Mouse (Mus musculus) thymus, adult 2 months (tissue): ENCODE measurements around the gene Alkbh6.

Source experiments
- CTCF ChIP-seq: fragments of 200-500 bp; IDR thresholded peaks from 2 replicates; pipeline ENCODE4 v1.5.1; 2012; ENCODE audit warnings: mild to moderate bottlenecking, control low read depth, low read length, moderate library complexity, borderline replicate concordance; ENCODE audit not compliant: control insufficient read depth, poor library complexity, insufficient read depth; ENCODE audit errors: extremely low read depth
- POLR2A ChIP-seq: fragments of 200-500 bp; IDR thresholded peaks from 2 replicates; pipeline ENCODE4 v1.6.1; 2012; ENCODE audit warnings: mild to moderate bottlenecking, low read length, control low read depth, moderate library complexity; ENCODE audit not compliant: control insufficient read depth, poor library complexity, insufficient read depth; ENCODE audit errors: extremely low read depth

DNA sequence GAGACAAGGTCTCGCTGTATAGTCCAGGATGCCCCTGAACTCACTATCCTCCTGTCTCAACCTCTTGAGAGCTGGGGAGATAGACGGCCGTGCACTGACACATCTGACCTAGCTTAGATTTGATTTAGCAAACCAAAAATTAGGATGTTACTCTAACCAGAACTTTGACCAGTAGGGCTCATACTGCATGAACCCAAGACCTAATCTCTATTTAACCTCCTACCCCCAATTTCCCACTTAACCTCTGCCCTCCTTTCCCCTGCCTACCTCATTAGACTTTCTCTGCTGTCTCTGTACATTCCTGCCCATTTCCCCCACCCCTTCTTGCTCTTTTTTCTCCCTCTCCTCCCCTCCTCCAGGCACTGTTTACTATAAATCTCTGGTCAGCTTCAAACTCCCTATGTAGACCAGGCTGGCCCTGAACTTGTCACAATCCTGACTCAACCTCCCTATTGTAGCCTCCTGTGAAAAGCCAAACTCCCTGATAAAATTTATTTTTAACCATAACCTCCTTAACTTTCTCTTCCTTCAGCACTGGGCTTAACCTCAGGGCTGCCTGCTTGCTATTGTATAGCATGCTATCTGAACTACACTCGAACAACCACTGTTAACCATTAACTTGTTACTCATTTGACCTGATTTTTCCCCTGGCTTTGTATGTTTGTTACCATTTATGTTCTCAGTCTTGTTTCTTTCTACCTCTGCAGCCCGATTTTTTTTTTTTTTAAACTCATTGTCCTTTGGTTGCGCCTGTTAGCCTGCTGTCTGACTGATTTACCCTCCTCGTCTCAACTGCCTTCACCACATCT is 50.1 kb downstream of the Alkbh6 start:
- TF ChIP-seq POLR2A (no peak), CTCF (no peak)
